Mouse (Mus musculus): ENCODE results near the gene Sulf2.

The Sulf2 gene

DNA sequence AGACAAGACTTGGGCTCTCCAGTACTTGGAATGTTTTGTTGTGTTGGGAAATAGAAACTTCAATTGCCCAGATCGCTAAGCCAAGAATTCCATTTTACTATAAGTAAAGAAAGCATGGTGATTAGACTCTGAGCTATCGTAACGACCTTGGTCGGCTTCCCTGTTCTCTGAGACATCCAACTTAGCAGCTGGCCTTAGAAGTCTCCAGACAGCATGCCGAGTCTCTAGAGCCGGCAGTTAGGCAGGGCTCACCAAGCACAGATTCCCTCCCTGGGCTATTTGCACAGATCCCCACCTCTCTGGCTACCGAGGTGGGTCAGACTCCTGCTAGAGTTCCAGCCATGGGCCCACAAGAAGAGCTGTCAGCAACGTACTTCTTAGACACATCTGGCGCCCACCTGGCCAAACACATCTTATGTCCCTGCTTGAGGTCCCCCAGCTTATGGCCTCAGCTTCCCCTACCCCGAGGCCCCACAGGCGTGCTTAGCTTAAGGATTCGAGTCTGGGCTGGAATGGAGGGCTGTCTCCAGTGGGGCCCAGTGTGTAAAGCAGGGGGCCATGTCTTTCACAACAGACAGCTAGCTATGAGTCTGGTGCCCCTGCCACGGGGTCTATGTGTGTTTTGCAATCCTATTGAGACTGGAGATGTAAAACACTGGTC lies 6.7 kb downstream of the Sulf2 start:
- no peak for DNase-seq

DNA sequence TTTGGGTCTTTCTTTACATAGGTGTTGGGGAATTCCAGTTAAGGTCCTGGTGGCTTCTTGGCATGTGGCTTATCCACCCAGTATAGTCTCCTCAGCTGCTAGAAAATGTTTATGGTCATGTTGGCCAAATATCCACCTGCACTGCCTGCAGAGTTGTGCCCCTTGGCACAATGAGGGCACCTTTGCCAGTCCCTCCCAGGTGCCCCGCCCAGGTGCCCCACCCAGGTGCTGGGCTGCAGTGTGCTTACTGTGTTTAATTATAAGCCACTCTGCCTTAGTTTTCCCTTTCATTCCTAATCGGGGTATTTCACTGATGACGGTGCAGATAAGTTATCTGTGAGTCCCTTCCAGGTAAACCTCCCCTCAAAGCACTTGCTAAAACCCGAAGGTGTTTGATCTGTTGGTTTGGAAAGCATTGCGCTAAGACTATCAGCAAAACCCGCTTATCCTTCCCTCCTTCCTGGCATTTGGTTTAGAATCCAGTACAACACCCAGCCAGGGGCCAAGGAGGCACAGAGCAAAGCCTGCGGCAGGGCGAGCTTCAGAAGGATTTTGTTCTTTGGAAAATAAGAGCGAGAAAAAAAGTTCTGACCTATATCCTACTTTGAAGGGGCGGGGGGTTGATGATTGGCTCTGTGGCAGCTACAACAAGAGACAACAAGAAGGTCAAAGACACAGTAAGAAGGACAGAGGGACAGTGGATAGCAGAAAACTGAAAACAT lies 7.4 kb downstream of the Sulf2 start:
- DNase-seq: no peak

DNA sequence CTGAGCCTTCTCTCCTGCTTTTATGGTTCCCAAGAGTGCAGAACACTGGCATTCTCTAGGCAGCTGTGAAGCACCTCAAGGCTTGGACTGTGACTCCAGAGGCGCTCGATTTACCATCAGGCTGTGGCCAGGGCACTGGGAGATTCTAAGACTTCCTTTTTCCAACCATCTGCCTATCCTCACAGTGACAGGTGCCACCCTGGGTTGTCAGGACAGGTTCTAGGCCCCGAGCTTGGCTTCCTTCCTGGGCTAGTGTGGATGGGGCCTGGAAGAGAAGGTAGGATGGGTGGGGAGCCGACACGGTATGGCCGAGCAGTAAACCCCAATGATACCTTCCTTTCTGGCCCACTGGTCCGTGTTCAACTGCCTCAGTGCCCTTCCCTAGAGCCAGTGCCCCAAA lies 9.0 kb downstream of the Sulf2 start:
- no peak for DNase-seq

DNA sequence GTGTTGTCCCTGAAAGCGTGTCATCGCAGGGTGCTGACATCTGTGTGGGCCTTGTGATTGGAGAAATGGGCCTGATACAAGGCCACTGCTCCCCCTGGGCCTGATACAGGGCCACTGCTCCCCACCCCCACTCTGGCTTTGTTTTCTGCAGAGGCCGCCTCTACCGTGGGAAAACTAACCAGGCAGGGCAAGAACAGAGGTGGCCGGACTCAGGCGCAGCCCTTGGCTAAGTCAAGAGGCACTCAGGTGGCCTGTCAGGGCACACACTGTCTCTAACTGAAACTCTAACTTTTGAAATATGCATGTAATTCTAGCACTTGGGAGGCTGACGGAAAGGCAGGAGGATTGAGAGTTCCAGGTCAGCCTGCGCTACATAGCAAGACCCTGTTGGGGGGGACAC lies 10.4 kb downstream of the Sulf2 start:
- no peak for DNase-seq

DNA sequence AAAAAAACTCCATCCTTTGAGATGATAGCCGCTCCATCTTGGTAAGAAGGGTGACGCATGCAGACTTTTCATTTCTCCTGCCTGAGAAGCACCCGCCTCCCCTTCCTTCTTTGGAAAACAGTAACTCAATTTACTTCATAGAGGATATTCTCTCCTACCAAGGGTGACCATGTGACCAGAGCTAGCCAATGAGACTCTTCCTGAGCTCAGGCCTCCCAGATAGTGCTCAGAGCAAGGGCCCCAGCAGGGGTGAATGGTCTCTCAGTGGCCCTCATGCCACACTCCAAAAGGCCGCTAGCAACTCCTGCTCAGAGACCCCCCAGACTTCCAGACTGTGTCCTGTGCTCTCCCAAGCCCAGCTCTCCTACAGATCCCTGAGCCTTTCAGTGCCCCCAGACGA lies 11.6 kb downstream of the Sulf2 start:
- no peak for DNase-seq

DNA sequence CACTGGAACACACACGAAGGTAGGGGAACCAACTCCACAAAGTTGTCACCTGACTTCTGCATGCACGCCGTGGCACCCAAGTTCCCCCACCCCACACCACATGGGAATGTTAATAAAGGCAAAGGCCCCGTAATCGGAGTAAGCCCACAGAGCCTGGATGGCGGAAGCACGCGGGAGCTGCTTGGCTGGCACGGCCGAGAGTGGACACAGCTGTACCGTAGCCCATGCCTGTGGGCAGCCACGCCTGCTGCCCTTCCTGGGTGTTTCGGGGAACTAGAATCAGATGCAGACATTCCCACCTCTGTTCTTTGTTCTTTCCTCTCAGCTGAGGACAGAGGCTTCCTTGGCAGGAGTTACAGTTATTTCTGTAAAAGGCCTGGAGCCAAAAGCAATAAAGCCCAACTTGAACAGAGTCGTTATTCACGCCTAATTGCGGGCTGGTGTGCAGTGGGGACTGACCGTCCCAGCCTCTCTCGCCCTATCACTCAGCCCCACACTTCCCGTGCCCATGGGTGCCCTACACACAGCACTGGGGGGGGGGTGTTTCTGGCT lies 12.8 kb downstream of the Sulf2 start:
- DNase-seq: no peak

DNA sequence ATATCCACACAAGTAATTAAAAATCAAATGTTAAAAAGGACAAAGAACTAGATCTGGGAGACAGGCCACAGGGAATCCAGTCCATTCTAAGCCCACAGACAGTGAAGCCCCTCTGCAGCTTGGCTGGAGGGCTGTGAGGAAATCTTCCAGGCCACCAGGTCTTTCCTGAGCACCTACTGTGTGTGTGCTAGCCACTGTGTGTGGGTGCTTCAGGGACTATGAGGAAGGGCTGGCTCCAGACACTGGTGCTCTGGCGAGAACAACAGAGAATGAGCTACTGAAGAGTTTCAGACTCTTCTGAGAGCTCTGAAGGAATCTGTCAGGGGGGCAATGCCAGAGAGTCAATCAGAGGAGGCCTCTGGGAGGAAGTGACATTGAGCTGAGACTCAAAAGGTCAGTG lies 13.6 kb downstream of the Sulf2 start:
- DNase-seq: no peak

DNA sequence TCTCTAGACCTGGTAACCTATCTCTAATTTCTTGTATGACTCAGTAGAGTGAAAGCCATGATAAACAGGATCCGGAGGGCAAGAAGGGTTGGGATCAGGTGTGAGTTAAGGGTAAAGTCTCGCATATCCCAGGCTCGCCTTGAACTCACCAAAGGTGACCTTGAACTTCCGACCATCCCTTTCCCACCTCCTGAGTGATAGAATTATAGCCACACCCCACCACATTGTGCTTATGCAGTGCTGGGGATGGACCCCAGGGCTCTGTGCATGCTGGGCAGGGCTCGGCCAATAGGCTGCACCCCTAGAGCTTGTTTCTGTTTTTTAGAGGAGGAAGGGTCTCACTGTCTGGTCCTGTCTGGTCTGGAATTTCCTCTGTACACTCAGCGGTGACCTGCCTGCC lies 14.4 kb downstream of the Sulf2 start:
- DNase-seq: no peak

DNA sequence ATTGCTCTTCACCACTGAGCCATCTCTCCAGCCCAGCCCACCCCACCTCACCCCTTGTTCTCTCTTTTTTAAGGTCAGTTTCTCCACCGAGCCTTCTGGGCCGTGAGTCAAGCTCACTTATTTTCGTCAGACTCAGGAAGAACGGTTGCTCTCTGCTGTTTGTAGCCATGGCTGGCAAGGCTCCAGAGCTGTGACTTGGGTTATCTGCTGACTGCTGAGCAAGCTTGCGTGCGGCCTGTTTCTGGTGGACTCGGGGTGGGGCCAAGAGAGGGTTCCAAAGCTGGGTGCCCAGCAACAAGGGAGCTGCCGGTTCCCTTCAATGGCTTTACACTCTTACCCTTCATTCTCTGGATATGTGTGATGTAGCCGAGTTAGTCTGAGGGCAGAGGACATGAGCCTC lies 15.0 kb downstream of the Sulf2 start:
- DNase-seq: peak; percentile 55 to 63

DNA sequence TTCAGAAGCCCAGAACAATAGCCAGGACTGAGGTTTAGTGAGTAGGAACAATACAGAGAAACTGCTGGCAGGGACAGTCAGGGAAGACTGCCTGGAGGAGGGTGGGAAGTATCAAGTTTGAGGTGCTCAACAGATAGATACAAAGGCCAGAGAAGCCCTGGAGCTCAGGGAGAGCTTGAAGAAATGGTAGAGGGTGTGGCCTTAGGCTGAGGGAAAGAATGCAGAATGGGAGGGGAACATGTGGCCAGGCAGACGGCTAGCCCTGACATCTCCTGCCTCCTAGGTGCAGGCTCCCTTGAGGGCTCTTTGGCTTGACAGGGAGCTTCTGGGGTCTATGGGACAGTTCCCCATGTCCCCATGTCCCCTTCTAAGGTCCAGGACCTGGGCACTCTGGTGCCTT lies 17.2 kb downstream of the Sulf2 start:
- no peak for DNase-seq

DNA sequence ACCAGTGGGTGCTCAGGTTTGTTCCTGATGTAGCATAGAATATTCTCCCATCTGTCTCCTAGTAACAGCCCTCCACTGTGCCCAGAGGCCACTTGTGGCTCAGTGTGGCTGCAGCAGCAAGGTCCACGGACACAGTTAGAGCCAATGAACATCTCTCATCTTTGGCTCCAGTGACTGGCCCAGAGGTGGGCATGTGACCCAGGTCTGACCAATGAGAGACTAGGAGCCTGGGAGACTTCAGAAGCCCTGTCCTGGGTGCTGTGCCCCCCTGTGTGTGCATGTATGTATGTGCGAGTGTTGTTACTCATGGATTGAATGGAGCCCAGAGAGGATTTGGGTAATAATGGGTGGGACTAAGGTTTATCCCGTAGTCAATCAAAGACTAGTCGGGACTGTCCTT lies 18.0 kb downstream of the Sulf2 start:
- no peak for DNase-seq

DNA sequence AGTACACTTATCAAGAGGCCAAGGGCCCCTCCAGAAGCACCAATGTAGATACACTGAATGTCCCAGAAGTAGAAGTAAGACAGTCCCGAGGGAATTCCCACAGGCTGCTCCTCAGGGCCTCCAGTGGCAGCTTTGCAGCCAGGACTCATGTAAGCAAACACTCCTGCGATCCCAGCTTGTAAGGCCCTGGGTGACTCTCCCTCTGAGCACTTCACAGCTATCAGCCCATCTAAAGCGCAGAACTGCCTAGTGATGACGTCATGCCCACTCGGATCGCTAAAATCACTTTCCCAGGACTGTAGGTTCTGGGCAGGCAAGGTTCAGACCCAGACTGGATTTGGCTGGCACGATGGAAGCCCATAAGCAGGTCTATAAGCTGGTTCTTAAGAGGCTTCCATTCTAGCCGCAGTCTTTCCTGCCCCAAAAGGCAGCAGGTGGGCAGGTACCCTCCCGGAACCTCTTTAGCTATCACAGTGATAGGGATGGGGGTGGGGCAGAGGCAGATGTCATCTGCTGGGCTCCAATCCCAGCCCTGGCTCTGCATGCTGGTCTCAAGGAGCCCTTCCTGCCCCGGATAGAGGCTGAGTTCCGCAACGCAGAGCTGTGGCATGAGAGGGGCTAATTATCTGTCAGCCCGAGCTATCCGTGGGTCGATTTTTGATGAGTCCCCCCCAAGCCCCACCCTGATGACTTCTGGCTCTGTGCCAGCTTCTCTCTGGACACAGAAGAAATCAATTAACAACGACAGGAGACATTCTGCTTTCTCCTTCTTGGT lies 19.6 kb downstream of the Sulf2 start:
- peak; percentile 71 to 77 for DNase-seq

DNA sequence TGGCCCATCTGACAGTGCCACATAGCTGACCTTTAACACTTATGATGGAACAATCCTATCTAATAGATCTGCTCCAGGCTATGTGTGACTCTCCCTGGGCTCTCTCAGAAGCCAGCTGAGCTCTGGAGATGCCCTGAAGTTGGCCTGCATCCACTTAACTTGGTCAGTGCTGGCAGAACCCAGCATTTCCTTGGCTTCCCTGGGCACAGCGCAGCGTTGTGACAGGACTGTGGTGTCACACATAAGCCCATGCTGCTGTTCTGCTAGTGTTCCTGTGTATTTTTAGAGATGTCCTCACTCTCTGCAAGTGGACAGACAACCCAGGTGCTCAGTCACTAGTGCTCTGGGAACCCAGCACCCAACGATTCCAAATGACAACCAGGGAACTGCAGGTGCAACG lies 26.7 kb downstream of the Sulf2 start:
- DNase-seq: no peak

DNA sequence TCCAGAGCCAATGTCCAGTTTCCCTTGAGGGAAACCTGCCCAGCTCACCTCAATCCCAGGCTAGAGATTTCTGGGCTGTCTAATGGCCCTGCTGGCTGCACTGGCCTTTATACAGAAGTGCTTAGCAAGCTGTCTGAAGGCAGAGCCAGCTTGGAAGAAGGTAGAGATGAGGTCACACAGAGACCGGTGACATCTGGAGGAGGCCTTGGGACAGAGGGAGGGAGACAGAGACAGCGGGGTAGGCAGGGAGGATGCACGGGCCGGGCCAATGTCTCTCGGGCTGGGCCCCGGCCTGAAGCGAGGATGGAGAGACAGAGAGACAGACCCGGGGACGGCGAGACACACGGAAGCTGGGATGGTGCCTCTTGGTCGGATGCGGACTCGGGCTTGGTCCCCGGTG lies 27.4 kb downstream of the Sulf2 start:
- no peak for DNase-seq

DNA sequence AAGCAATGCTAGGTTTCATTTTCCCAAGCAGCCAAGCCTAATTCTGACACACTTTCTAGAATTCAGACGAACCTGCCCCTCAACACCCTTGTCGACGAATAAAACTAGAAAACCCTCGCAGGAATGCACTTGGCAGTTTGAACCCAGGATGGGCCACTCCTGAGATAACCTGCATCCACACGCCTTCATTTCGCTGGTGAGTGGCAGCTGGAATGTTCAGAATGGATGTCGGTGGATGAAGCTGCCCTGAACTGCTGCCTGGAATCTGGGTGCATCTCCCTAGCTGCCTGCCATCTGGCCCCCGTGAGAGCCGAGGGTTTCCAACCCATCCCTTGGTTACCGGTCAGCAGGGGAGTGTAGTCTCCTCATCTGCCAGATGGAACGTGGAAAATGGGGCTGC lies 29.1 kb downstream of the Sulf2 start:
- DNase-seq: no peak

DNA sequence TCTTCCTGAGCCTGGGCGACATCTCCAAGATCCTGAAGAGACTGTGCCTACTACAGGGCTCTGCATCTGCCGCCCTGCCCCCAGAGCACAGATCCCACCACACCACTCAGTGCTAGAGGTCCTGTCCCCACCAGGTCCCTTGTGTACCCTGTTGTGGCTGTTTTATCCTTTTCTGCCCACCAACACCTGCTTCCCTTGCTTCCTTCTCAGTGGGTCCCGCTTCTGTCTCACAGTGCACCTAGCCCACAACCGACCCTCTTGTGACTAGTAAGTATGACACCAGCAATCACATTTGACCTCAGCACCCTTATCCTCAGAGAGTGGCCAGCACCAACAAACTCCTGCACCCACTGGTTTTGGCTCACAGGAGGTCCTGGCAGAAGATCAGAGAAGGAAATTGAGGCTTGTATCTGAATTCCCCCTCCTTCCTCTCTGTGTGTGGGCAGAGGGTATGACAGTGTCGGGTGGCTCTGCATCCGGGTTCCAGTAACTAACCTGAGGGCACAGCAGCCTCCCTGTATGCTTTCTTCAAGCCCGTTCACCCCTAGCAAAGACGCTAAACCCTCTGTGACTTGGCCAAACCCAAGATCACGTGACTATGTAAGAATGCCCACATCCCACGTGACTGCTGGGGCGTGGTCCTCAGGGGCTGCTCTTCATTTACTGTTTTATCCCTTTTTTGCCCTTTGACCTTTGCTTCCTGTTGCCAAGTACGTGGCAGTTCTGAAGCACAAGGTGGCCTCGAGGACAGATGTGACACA lies 29.8 kb downstream of the Sulf2 start:
- no peak for DNase-seq

DNA sequence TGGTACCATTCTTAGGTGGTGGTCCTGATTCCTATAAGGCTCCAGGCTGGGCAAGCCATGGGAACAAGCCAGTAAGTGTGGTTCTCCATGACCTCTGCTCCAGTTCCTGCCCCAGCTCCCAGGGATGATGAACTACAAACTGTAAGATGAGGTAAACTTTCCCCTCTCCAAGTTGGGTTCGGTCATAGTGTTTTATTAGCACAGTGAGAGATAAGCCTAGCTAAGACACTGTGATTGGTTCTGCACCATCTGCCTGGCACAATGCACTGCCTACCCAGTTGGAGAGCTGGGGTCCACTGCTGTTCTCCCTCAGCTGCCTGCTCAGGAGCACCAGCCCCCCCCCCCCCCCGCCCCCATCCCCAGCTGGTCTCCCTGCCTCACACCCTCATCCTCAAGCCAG lies 30.4 kb downstream of the Sulf2 start:
- DNase-seq: no peak

DNA sequence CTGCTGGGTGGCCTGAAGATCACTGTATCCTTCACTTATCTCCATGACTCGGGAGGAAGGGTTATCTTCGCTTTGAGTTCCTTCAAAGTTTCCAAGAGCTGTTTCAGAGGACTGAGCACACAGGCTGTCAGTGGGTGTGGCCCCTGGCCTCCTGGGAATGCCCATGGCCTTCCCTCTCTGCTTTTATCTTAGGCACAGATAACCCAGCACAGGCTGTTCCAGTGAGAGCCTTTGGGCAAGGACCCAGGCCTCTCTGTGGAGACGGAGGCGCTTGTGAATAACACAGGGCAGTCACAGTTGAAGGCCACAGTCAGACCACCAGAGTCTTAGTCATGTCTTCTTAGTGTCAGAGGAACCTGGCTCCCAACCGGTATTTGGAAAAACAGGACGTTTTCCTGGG lies 32.7 kb downstream of the Sulf2 start:
- DNase-seq: no peak

DNA sequence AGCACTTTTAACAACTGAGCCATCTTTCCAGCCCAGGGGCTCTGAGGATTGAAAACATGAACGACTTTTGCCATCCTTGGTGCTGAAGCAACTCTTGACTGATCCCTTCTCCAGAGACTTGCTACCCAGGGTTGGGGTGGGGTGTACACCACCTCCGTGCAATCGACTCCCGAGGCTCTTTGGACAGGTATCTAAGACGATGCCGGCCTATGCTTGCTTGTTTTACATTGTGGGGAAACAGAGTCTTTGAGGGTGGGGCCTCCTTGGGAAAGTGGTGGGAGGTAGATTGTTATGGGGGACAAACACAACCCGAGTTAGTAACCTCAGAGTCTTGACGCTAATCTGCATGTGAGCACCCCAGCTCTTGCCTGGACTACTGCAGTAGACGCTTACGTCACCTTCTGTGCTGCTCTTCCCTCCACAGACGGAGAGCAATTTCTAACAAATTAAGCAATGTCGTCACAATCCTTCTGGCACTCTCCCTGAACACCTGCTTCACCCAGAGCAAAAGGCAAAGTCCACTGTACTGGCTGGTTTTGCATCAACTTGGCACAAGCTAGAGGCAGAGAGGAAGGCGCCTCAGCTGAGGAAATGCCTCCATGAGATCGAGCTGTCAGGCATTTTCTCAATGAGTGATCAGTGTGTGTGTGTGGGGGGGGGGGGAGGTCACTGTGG lies 33.6 kb downstream of the Sulf2 start:
- DNase-seq: no peak

DNA sequence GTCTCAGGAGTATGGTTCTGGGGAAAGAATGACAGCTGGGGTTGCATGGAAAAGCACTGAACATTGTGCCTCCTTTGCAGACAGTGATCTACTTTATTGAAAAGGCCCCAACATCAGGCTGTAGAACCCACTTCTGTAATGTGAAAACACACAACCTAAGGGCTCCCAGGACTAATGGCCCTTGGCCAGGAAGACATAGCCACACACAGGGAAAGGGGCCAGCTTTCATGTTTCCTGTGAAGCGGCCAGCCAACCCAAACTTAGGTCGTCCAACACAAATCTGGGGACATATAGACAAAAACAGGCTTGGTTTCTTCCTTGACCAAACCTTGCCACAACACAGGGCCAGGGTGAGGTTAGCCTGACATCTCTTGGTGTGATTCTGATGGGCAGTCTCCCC lies 35.5 kb downstream of the Sulf2 start:
- no peak for DNase-seq

DNA sequence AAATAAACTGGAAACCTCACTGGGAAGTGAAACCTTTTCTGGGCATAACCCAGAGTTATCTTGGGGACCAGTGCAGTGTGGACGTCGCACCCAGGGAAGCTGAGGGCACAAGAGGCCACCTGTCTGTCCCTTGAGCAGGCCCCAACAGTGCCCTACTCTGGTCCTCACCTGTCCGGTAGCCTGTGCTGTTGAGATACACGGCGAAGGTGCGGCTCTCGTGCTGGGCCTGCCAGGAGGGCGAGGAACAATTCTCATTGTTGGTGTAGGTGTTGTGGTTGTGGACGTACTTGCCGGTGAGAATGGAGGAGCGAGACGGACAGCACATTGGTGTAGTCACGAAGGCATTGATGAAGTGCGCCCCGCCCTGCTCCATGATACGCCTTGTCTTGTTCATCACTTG lies 38.8 kb downstream of the Sulf2 start:
- no peak for DNase-seq

DNA sequence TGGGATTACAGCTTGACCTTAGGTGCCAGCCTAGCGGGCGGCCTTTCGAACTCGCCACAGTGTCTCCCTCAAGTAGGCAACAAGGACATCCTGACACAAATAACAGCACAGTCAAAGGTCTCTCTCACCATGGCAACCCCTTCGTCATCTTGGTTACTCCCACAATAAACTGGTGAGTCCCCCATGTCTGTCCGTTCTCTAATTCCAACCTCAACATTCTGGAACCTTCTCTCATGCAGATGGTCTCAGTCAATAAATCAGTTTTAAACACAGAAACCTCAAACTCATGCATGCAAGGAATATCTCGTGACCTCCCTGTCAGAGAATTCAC lies 39.2 kb downstream of the Sulf2 start:
- no peak for DNase-seq
